Mouse (Mus musculus) liver, embryonic 14.5 days (tissue): ENCODE results near the gene Cpvl.

Experiments used
- CTCF ChIP-seq: IDR thresholded peaks from 2 replicates; pipeline ENCODE4 v1.5.1; 2016; ENCODE audit warnings: antibody characterized with exemption, low read depth, control low read depth
- EP300 ChIP-seq: IDR thresholded peaks from 2 replicates; pipeline ENCODE4 v1.6.1; 2016; ENCODE audit warnings: antibody characterized with exemption, low read depth

- TF ChIP-seq EP300: no peak
- no peak for TF ChIP-seq CTCF
Measured at GRCm38 (mm10) chr6:53917026-53917558, 61.4 kb downstream of the Cpvl start.
